Mouse (Mus musculus): ENCODE data around the gene Gabpa.

- TF ChIP-seq CTCF (conservative IDR thresholded peaks at IDR 0.05; ENCODE audit: low read length) (no peak), NANOG (IDR thresholded peaks at IDR 0.05; ENCODE audit: borderline replicate concordance, low read length) (no peak)
Measured at GRCm38 (mm10) chr16:84884572-84884971, 49.8 kb downstream of the Gabpa start.

Data from E14TG2a.4 (cell line).